In the genomic region with DNA sequence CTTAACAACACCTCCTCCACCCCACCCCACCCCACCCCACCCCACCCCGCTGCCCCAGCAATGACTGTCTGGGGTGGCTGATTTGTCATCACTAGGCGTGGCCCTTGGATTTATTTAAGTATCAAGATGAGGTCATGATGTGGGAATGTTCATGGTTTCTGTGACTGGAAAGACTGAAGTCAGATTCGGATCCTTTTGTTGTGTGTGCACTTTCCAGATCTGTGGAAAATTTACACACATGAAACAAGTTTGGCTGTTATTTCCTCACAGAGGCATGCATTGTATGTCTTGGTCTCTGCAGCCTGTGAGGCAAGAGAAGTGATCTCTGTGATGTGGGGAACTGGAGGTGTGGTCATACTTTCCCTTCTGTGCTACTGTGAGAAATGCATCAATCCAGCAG, we compare ENCODE assay signal across 10 mouse cellular contexts. TPM values are rescaled to one million over a fixed set of nuclear protein-coding genes. Genes with fewer than 3 reads are reported as not detected.
DNase-seq lines count a peak whose midpoint lies in the region; ATAC-seq and TF ChIP-seq lines count a peak whose summit lies in the region.
"Had no signal": no experiment of that assay in that cellular context is flagged by ENCODE, and none has a peak within 500 bp of the region (broad histone marks: within the 10 kb centered on the region; RNA-seq: fewer than 3 reads in every experiment).

No protein-coding gene starts in this region.

- H3K4me1 ChIP-seq in intestine, embryonic 16.5 days (ENCODE audit: control insufficient read depth, insufficient read depth, low read length): peaks cover 17% of the 10 kb centered on the region
- no peaks in the 10 kb centered on the region for H3K4me1 ChIP-seq in intestine, postnatal 0 days (replicated peaks; ENCODE audit: control insufficient read depth, insufficient read depth, low read length)

- H3K27me3 ChIP-seq in intestine, embryonic 16.5 days (replicated peaks; ENCODE audit: control insufficient read depth, insufficient read depth, low read length): no peaks in the 10 kb centered on the region
- no peaks in the 10 kb centered on the region for H3K27me3 ChIP-seq in intestine, postnatal 0 days (replicated peaks; ENCODE audit: control insufficient read depth, insufficient read depth, low read length)
- H3K27me3 ChIP-seq: embryonic facial prominence, embryonic 13.5 days; midbrain, embryonic 12.5 days had no signal

- H3K9ac ChIP-seq in intestine, embryonic 16.5 days (ENCODE audit: low read depth, low read length): no peak overlapping the region
- no peak overlapping the region for H3K9ac ChIP-seq in intestine, postnatal 0 days (ENCODE audit: low read depth, low read length)
- H3K9ac ChIP-seq: embryonic facial prominence, embryonic 13.5 days; midbrain, embryonic 12.5 days had no signal

- intact Hi-C loops in left cerebral cortex, postnatal 14 days (cut with DNase I): loop anchor here (5.0 kb wide), 1 partner anchor 53 kb away; no protein-coding TSS in a partner anchor

- ATAC-seq in intestine, embryonic 16.5 days: peak; percentile 12; the same call in 1 of the 2 replicates
- no peak for ATAC-seq in intestine, postnatal 0 days
- ATAC-seq in activated CD4-positive, CD25-positive, alpha-beta regulatory T cell, adult 4 months: peak; percentile 50

- H3K27ac ChIP-seq in intestine, embryonic 16.5 days (ENCODE audit: low read length): no peak overlapping the region
- no peak overlapping the region for H3K27ac ChIP-seq in intestine, postnatal 0 days (ENCODE audit: low read depth, low read length)
- H3K27ac ChIP-seq: midbrain, embryonic 12.5 days had no signal

- no peaks in the 10 kb centered on the region for H3K36me3 ChIP-seq in intestine, embryonic 16.5 days (ENCODE audit: control insufficient read depth, insufficient read depth, low read length)
- H3K36me3 ChIP-seq in intestine, postnatal 0 days (ENCODE audit: control insufficient read depth, insufficient read depth): peaks cover 5% of the 10 kb centered on the region; the same call in 1 of the 2 replicates
- H3K36me3 ChIP-seq: embryonic facial prominence, embryonic 13.5 days; midbrain, embryonic 12.5 days had no signal

- no peak for TF ChIP-seq CTCF in intestine, postnatal 0 days (IDR thresholded peaks at IDR 0.05; ENCODE audit: low read depth)

- WGBS in intestine, embryonic 16.5 days: 53% methylated on average over 3 of the region's 3 CpGs
- WGBS in intestine, postnatal 0 days: 47% methylated on average over 3 of the region's 3 CpGs

- no peak overlapping the region for H3K4me3 ChIP-seq in intestine, embryonic 16.5 days (ENCODE audit: low read length)
- no peak overlapping the region for H3K4me3 ChIP-seq in intestine, postnatal 0 days (ENCODE audit: low read depth, low read length)
- H3K4me3 ChIP-seq: embryonic facial prominence, embryonic 13.5 days; midbrain, embryonic 12.5 days had no signal

- H3K9me3 ChIP-seq in intestine, embryonic 16.5 days (ENCODE audit: control insufficient read depth, low read length): no peaks in the 10 kb centered on the region
- no peaks in the 10 kb centered on the region for H3K9me3 ChIP-seq in intestine, postnatal 0 days (ENCODE audit: control insufficient read depth)
- H3K9me3 ChIP-seq: embryonic facial prominence, embryonic 13.5 days; midbrain, embryonic 12.5 days had no signal

- peak; percentile 73 for DNase-seq in CD4-positive, CD25-positive, alpha-beta regulatory T cell, adult 2 months (ENCODE audit: low read depth, low spot score)
- DNase-seq in natural killer cell, adult 2 months (ENCODE audit: low spot score in 2 of 2): peak; percentile 39 to 44
- DNase-seq in cerebellum, postnatal 4 days (ENCODE audit: low spot score in 2 of 2): no peak
- no peak for DNase-seq in left cerebral cortex, postnatal 14 days (ENCODE audit: low spot score in 2 of 2)
- DNase-seq in right cerebral cortex, postnatal 4 days: no peak

- H3K4me2 ChIP-seq in intestine, embryonic 16.5 days (ENCODE audit: low read depth, low read length): no peak overlapping the region
- H3K4me2 ChIP-seq in intestine, postnatal 0 days (replicated peaks; ENCODE audit: low read depth): no peak overlapping the region
- H3K4me2 ChIP-seq: embryonic facial prominence, embryonic 13.5 days; midbrain, embryonic 12.5 days had no signal

RNA-seq across cellular contexts. Expression of a gene that starts 49.6 kb away (rescaled TPM):
- 0.44 and 0.53 TPM in 2 replicates for polyA plus RNA-seq in intestine, embryonic 16.5 days (2015; fragmentation: Nextera tagmentation; extraction: Ambion mirVana)
- 0.13 and 0.52 TPM in 2 replicates for polyA plus RNA-seq in intestine, postnatal 0 days (2015; fragmentation: Nextera tagmentation; extraction: Ambion mirVana)
- 1 to 10 TPM; 1.7 TPM for polyA plus RNA-seq in activated CD4-positive, CD25-positive, alpha-beta regulatory T cell, adult 4 months (2017; shearing (Covaris generic))
- total RNA-seq in left cerebral cortex, postnatal 14 days (2021): not detected

Comparison
In these comparisons a context has a peak if more than half of its experiments do, and no peak if none do; other contexts are left out.
1. DNase-seq: peak in CD4-positive, CD25-positive, alpha-beta regulatory T cell, adult 2 months (single experiment) and natural killer cell, adult 2 months (2 of 2); none in cerebellum, postnatal 4 days (0 of 2), left cerebral cortex, postnatal 14 days (0 of 2) and right cerebral cortex, postnatal 4 days (single experiment).